Mouse (Mus musculus): ENCODE results near the gene Gm10300.

Gene Gm10300

GRCm38 (mm10) chr4:132074077-132074932 is at the start of gene Gm10300:
Gm10300 (plus strand) TSS chr4:132074697.
- DNase-seq (ENCODE audit: low spot score in 2 of 2) = peak in 1 of 2 experiments; percentile 46

GRCm38 (mm10) chr4:132025264-132025663 is 49.2 kb upstream of the Gm10300 start:
- DNase-seq (ENCODE audit: low spot score in 2 of 2) = no peak

GRCm38 (mm10) chr4:132025738-132026527 is 48.6 kb upstream of the Gm10300 start:
- no peak for DNase-seq (ENCODE audit: low spot score in 2 of 2)

- DNase-seq (ENCODE audit: low spot score in 2 of 2) = no peak
These were observed 47.3 kb upstream of the Gm10300 start for GRCm38 (mm10) chr4:132027167-132027566.

- DNase-seq (ENCODE audit: low spot score in 2 of 2) = no peak
These were observed 46.7 kb upstream of the Gm10300 start for GRCm38 (mm10) chr4:132027806-132028205.

GRCm38 (mm10) chr4:132029851-132030741 is 44.4 kb upstream of the Gm10300 start:
- no peak for DNase-seq (ENCODE audit: low spot score in 2 of 2)

GRCm38 (mm10) chr4:132033183-132033582 is 41.3 kb upstream of the Gm10300 start:
- DNase-seq (ENCODE audit: low spot score in 2 of 2) = no peak

GRCm38 (mm10) chr4:132034242-132034641 is 40.3 kb upstream of the Gm10300 start:
- no peak for DNase-seq (ENCODE audit: low spot score in 2 of 2)

GRCm38 (mm10) chr4:132037137-132037536 is 37.4 kb upstream of the Gm10300 start:
- no peak for DNase-seq (ENCODE audit: low spot score in 2 of 2)

GRCm38 (mm10) chr4:132037991-132038390 is 36.5 kb upstream of the Gm10300 start:
- no peak for DNase-seq (ENCODE audit: low spot score in 2 of 2)

GRCm38 (mm10) chr4:132038809-132039208 is 35.7 kb upstream of the Gm10300 start:
- DNase-seq (ENCODE audit: low spot score in 2 of 2) = no peak

GRCm38 (mm10) chr4:132039521-132039920 is 35.0 kb upstream of the Gm10300 start:
- DNase-seq (ENCODE audit: low spot score in 2 of 2) = no peak

GRCm38 (mm10) chr4:132039975-132040645 is 34.4 kb upstream of the Gm10300 start:
- DNase-seq (ENCODE audit: low spot score in 2 of 2) = no peak

- no peak for DNase-seq (ENCODE audit: low spot score in 2 of 2)
These were observed 32.8 kb upstream of the Gm10300 start for GRCm38 (mm10) chr4:132041471-132042332.

- DNase-seq (ENCODE audit: low spot score in 2 of 2) = no peak
These were observed 30.8 kb upstream of the Gm10300 start for GRCm38 (mm10) chr4:132043726-132044125.

- peak in 1 of 2 experiments; percentile 36 for DNase-seq (ENCODE audit: low spot score in 2 of 2)
These were observed 26.2 kb upstream of the Gm10300 start for GRCm38 (mm10) chr4:132048011-132048991.

GRCm38 (mm10) chr4:132048995-132049404 is 25.5 kb upstream of the Gm10300 start:
- peak; percentile 58 to 80 for DNase-seq (ENCODE audit: low spot score in 2 of 2)

- no peak for DNase-seq (ENCODE audit: low spot score in 2 of 2)
These were observed 24.8 kb upstream of the Gm10300 start for GRCm38 (mm10) chr4:132049549-132050200.

Data from urinary bladder, adult 18-20 months (tissue).